Mouse (Mus musculus): ENCODE measurements around the gene Gm10719.
"Not testable (repeated sequence)": the region's sequence is repeated elsewhere in the genome, so short reads cannot be mapped to it uniquely, and the experiment has no call there.

Gene Gm10719

GRCm38 (mm10) chr9:3017108-3017507 is at the start of gene Gm10719:
Gm10719 (plus strand) TSS chr9:3017408.
- DNase-seq (ENCODE audit: low spot score): not testable (repeated sequence)

DNA sequence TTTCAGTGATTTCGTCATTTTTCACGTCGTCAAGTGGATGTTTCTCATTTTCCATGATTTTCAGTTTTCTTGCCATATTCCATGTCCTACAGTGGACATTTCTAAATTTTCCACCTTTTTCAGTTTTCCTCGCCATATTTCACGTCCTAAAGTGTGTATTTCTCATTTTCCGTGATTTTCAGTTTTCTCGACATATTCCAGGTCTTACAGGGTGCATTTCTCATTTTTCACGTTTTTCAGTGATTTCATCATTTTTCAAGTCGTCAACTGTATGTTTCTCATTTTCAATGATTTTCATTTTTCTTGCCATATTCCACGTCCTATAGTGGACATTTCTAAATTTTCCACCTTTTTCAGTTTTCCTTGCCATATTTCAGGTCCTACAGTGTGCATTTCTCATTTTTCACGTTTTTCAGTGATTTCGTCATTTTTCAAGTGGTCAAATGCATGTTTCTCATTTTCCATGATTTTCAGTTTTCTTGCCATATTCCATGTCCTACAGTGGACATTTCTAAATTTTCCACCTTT is 16.7 kb upstream of the Gm10719 start, which contains the start of gene Gm10722:
Gene Gm10722, plus strand, starts transcription at position 478 of the 528 bp plus-strand sequence.
- peak; percentile 22 for DNase-seq (ENCODE audit: low spot score)

DNA sequence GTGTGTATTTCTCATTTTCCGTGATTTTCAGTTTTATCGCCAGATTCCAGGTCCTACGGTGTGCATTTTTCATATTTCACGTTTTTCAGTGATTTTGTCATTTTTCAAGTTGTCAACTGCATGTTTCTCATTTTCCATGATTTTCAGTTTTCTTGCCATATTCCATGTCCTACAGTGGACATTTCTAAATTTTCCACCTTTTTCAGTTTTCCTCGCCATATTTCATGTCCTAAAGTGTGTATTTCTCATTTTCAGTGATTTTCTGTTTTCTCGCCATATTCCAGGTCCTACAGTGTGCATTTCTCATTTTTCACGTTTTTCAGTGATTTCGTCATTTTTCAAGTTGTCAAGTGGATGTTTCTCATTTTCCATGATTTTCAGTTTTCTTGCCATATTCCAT is 16.2 kb upstream of the Gm10719 start:
- DNase-seq (ENCODE audit: low spot score): not testable (repeated sequence)

GRCm38 (mm10) chr9:3001948-3002659 is 15.1 kb upstream of the Gm10719 start:
- DNase-seq (ENCODE audit: low spot score): peak; percentile 20

GRCm38 (mm10) chr9:3002794-3003396 is 14.3 kb upstream of the Gm10719 start, which contains the start of gene Gm11168:
Gm11168 (plus strand) TSS chr9:3003346.
- DNase-seq (ENCODE audit: low spot score): not testable (repeated sequence)

- DNase-seq (ENCODE audit: low spot score): not testable (repeated sequence)
Measured at GRCm38 (mm10) chr9:3006179-3006578, 11.0 kb upstream of the Gm10719 start.

DNA sequence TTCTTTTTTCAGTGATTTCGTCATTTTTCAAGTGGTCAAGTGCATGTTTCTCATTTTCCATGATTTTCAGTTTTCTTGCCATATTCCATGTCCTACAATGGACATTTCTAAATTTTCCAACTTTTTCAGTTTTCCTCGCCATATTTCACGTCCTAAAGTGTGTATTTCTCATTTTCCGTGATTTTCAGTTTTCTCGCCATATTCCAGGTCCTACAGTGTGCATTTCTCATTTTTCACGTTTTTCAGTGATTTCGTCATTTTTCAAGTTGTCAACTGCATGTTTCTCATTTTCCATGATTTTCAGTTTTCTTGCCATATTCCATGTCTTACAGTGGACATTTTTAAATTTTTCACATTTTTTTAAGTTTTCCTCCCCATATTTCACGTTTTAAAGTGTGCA is 10.6 kb upstream of the Gm10719 start:
- DNase-seq (ENCODE audit: low spot score): not testable (repeated sequence)

DNA sequence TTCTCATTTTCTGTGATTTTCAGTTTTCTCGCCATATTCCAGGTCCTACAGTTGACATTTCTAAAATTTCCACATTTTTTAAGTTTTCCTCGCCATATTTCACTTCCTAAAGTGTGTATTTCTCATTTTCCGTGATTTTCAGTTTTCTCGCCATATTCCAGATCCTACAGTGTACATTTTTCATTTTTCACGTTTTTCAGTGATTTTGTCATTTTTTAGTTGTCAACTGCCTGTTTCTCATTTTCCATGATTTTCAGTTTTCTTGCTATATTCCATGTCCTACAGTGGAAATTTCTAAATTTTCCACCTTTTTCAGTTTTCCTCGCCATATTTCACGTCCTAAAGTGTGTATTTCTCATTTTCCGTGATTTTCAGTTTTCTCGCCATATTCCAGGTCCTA is 9.9 kb upstream of the Gm10719 start:
- not testable (repeated sequence) for DNase-seq (ENCODE audit: low spot score)

- DNase-seq (ENCODE audit: low spot score): not testable (repeated sequence)
Measured at GRCm38 (mm10) chr9:3009331-3009730, 7.9 kb upstream of the Gm10719 start.

DNA sequence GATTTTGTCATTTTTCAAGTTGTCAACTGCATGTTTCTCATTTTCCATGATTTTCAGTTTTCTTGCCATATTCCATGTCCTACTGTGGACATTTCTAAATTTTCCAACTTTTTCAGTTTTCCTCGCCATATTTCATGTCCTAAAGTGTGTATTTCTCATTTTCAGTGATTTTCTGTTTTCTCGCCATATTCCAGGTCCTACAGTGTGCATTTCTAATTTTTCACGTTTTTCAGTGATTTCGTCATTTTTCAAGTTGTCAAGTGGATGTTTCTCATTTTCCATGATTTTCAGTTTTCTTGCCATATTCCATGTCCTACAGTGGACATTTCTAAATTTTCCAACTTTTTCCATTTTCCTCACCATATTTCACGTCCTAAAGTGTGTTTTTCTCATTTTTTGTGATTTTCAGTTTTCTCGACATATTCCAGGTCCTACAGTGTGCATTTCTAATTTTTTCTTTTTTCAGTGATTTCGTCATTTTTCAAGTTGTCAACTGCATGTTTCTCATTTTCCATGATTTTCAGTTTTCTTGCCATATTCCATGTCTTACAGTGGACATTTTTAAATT is 5.1 kb upstream of the Gm10719 start:
- DNase-seq (ENCODE audit: low spot score): not testable (repeated sequence)

DNA sequence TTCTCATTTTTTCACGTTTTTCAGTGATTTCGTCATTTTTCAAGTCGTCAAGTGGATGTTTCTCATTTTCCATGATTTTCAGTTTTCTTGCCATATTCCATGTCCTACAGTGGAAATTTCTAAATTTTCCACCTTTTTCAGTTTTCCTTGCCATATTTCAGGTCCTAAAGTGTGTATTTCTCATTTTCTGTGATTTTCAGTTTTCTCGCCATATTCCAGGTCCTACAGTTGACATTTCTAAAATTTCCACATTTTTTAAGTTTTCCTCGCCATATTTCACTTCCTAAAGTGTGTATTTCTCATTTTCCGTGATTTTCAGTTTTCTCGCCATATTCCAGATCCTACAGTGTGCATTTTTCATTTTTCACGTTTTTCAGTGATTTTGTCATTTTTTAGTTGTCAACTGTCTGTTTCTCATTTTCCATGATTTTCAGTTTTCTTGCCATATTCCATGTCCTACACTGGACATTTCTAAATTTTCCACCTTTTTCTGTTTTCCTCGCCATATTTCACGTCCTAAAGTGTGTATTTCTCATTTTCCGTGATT is 4.4 kb upstream of the Gm10719 start, which contains the start of gene Gm10721:
Gene Gm10721, plus strand, starts transcription at position 408 of the 547 bp plus-strand sequence.
- not testable (repeated sequence) for DNase-seq (ENCODE audit: low spot score)

- not testable (repeated sequence) for DNase-seq (ENCODE audit: low spot score)
Measured at GRCm38 (mm10) chr9:3015354-3015753, 1.9 kb upstream of the Gm10719 start, which contains the start of gene Gm10720. Gm10720 (plus strand) TSS chr9:3015654.

- DNase-seq (ENCODE audit: low spot score): not testable (repeated sequence)
Measured at GRCm38 (mm10) chr9:3015896-3016295, 1.3 kb upstream of the Gm10719 start.

DNA sequence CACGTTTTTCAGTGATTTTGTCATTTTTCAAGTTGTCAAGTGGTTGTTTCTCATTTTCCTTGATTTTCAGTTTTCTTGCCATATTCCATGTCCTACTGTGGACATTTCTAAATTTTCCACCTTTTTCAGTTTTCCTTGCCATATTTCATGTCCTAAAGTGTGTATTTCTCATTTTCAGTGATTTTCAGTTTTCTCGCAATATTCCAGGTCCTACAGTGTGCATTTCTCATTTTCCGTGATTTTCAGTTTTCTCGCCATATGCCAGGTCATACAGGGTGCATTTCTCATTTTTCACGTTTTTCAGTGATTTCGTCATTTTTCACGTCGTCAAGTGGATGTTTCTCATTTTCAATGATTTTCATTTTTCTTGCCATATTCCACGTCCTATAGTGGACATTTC is 1.7 kb downstream of the Gm10719 start:
- not testable (repeated sequence) for DNase-seq (ENCODE audit: low spot score)

DNA sequence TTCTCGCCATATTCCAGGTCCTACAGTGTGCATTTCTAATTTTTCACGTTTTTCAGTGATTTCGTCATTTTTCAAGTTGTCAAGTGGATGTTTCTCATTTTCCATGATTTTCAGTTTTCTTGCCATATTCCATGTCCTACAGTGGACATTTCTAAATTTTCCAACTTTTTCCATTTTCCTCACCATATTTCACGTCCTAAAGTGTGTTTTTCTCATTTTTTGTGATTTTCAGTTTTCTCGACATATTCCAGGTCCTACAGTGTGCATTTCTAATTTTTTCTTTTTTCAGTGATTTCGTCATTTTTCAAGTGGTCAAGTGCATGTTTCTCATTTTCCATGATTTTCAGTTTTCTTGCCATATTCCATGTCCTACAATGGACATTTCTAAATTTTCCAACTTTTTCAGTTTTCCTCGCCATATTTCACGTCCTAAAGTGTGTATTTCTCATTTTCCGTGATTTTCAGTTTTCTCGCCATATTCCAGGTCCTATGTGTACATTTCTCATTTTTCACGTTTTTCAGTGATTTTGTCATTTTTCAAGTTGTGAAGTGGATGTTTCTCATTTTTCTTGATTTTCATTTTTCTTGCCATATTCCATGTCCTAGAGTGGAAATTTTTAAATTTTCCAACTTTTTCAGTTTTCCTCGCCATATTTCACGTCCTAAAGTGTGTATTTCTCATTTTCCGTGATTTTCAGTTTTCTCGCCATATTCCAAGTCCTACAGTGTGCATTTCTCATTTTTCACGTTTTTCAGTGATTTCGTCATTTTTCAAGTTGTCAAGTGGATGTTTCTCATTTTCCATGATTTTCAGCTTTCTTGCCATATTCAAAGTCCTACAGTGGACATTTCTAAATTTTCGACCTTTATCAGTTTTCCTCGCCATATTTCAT is 2.9 kb downstream of the Gm10719 start:
- DNase-seq (ENCODE audit: low spot score): not testable (repeated sequence)

GRCm38 (mm10) chr9:3022316-3023008 is 5.3 kb downstream of the Gm10719 start:
- DNase-seq (ENCODE audit: low spot score): peak; percentile 4

- not testable (repeated sequence) for DNase-seq (ENCODE audit: low spot score)
Measured at GRCm38 (mm10) chr9:3023312-3023984, 6.2 kb downstream of the Gm10719 start, which contains the start of gene Gm10718. Gm10718 (plus strand) TSS chr9:3023547.

- not testable (repeated sequence) for DNase-seq (ENCODE audit: low spot score)
Measured at GRCm38 (mm10) chr9:3023985-3024648, 6.9 kb downstream of the Gm10719 start.

DNA sequence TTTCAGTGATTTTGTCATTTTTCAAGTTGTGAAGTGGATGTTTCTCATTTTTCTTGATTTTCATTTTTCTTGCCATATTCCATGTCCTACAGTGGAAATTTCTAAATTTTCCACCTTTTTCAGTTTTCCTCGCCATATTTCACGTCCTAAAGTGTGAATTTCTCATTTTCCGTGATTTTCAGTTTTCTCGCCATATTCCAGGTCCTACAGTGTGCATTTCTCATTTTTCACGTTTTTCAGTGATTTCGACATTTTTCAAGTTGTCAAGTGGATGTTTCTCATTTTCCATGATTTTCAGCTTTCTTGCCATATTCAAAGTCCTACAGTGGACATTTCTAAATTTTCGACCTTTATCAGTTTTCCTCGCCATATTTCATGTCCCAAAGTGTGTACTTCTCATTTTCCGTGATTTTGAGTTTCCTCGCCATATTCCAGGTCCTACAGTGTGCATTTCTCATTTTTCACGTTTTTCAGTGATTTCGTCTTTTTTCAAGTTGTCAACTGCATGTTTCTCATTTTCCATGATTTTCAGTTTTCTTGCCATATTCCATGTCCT is 7.8 kb downstream of the Gm10719 start, which contains the start of gene Gm10717:
Gene Gm10717, plus strand, starts transcription at position 506 of the 556 bp plus-strand sequence.
- DNase-seq (ENCODE audit: low spot score): not testable (repeated sequence)
